Mouse (Mus musculus) ES-E14 (cell line): ENCODE results near the gene Gm28035.

ENCODE experiments used
- MAFK ChIP-seq: IDR thresholded peaks from 2 replicates; pipeline ENCODE4 v1.6.1; 2014; ENCODE audit warnings: mild to moderate bottlenecking, low read depth, low read length, inconsistent platforms; ENCODE audit not compliant: insufficient read depth
- ZC3H11A ChIP-seq: IDR thresholded peaks from 2 replicates; pipeline ENCODE4 v1.6.1; 2012; ENCODE audit warnings: low read depth, mild to moderate bottlenecking, inconsistent platforms, low read length, borderline replicate concordance
- ZNF384 ChIP-seq: IDR thresholded peaks from 2 replicates; pipeline ENCODE4 v1.6.1; 2012; ENCODE audit warnings: low read depth, low read length, inconsistent platforms

DNA sequence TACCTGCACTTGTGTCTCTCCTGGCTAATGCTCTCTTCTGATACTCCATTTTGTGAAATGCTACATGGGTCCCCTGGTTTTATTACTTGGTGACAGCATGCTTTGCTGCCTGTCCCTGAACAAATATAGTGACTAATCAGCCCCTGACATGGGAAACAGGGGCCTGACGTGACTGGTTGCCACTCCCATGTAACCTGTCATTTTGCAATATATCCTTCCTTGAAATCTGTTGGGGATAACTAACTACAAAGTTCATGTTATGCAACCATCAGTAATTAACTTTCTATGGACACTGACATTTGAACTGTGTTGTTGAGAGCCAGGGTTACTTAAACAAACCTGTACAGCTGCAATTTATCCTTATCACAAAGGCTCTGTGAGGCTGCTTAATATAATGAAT lies 40.4 kb upstream of the Gm28035 start:
- TF ChIP-seq ZC3H11A = no peak
- no peak for TF ChIP-seq ZNF384
- TF ChIP-seq MAFK = no peak
